Mouse (Mus musculus) intestine, embryonic 15.5 days (tissue): ENCODE measurements around the gene Simc1. TPM values are rescaled to one million over a fixed set of nuclear protein-coding genes. Genes with fewer than 3 reads are reported as not detected.
A peak's percentile ranks its signal among the peaks of the same experiment; 100 is the strongest.

ENCODE experiments used
- ATAC-seq: fragments of 200-750 bp; cut with Nextera tagmentation; 2 replicates; pipeline ENCODE4 v1.8.0; 2017; ENCODE audit warnings: moderate TSS enrichment, moderate library complexity
- H3K27ac ChIP-seq: fragments of 300-500 bp; sonication (generic); 2 replicates; pipeline ENCODE4 v1.5.1; 2015; ENCODE audit warnings: mild to moderate bottlenecking, inconsistent platforms
- H3K27me3 ChIP-seq: fragments of 300-500 bp; sonication (generic); replicated peaks from 2 replicates; pipeline ENCODE4 v1.6.1; 2015; ENCODE audit warnings: inconsistent platforms
- H3K36me3 ChIP-seq: fragments of 300-500 bp; sonication (generic); 2 replicates; pipeline ENCODE4 v1.6.1; 2015; ENCODE audit warnings: inconsistent platforms
- H3K4me1 ChIP-seq: fragments of 300-500 bp; sonication (generic); replicated peaks from 2 replicates; pipeline ENCODE4 v1.6.1; 2015; ENCODE audit warnings: inconsistent platforms
- H3K4me2 ChIP-seq: fragments of 300-500 bp; sonication (generic); replicated peaks from 2 replicates; pipeline ENCODE4 v1.6.1; 2015; ENCODE audit warnings: mild to moderate bottlenecking, inconsistent platforms
- H3K4me3 ChIP-seq: fragments of 300-500 bp; sonication (generic); replicated peaks from 2 replicates; pipeline ENCODE4 v1.5.1; 2015; ENCODE audit warnings: inconsistent platforms
- H3K9ac ChIP-seq: fragments of 300-500 bp; sonication (generic); 2 replicates; pipeline ENCODE4 v1.6.1; 2015; ENCODE audit warnings: inconsistent platforms
- H3K9me3 ChIP-seq: fragments of 300-500 bp; sonication (generic); 2 replicates; pipeline ENCODE4 v1.6.1; 2016; ENCODE audit warnings: inconsistent platforms
- WGBS: fragments of 180-500 bp; shearing (Covaris S2); methylation state at CpG from one replicate; pipeline ENCODE4 v1.1.7; 2015; 5-methylcytosine and 5-hydroxymethylcytosine counted together
- polyA plus RNA-seq: library from polyadenylated mRNA; unstranded; fragments of >200 nt; fragmentation: Nextera tagmentation; extraction: Ambion mirVana; gene quantifications from 2 replicates; pipeline ENCODE4 v1.2.1, GENCODE M21; 2015

The Simc1 gene
- polyA plus RNA-seq = 6.3 and 6.9 TPM in 2 replicates

GRCm38 (mm10) chr13:54503604-54504521 lies at the start of gene Simc1:
Gene Simc1 (plus strand): TSS chr13:54503779.
- Histone ChIP-seq H3K9me3 (no peaks in the 10 kb centered on the region), H3K9ac (peak within 1 kb of the TSS; percentile 73), H3K27ac (peak within 1 kb of the TSS; percentile 57), H3K4me2 (peak within 1 kb of the TSS; percentile 98), H3K4me1 (peaks cover 10% of the 10 kb centered on the region; the same call in 1 of the 2 replicates), H3K27me3 (no peaks in the 10 kb centered on the region), H3K36me3 (no peaks in the 10 kb centered on the region), H3K4me3 (peak within 1 kb of the TSS; percentile 81)
- WGBS = under 1% methylated on average over 105 of the region's 105 CpGs
- peak; percentile 97 for ATAC-seq

GRCm38 (mm10) chr13:54457062-54457461 lies 46.5 kb upstream of the Simc1 start:
- H3K4me3 ChIP-seq = no peak overlapping the region
- H3K27ac ChIP-seq = no peak overlapping the region

GRCm38 (mm10) chr13:54459282-54459681 lies 44.3 kb upstream of the Simc1 start:
- H3K27ac ChIP-seq = no peak overlapping the region
- 0 out of 2 replicates have a peak, but pooled peaks have one; percentile 41 for ATAC-seq

More at GRCm38 (mm10) chr13:54457062-54457461, 46.5 kb upstream of the Simc1 start:
- no peak for ATAC-seq
- Histone ChIP-seq H3K27me3 (no peaks in the 10 kb centered on the region), H3K9me3 (no peaks in the 10 kb centered on the region), H3K36me3 (peaks cover 37% of the 10 kb centered on the region), H3K9ac (no peak overlapping the region), H3K4me2 (no peak overlapping the region), H3K4me1 (no peaks in the 10 kb centered on the region; the same call in 1 of the 2 replicates)
- WGBS = 73% methylated on average over 2 of the region's 2 CpGs

GRCm38 (mm10) chr13:54468098-54469011 lies 35.2 kb upstream of the Simc1 start, which contains the start of gene Thoc3:
Gene Thoc3 (minus strand): TSS chr13:54468849.
- no peaks in the 10 kb centered on the region for H3K27me3 ChIP-seq
- peaks cover 8% of the 10 kb centered on the region for H3K4me1 ChIP-seq
- ATAC-seq = peak; percentile 99
- H3K36me3 ChIP-seq = peaks cover 40% of the 10 kb centered on the region
- peak within 1 kb of the TSS; percentile 94 for H3K4me3 ChIP-seq
- peak within 1 kb of the TSS; percentile 92 for H3K9ac ChIP-seq
- peak within 1 kb of the TSS; percentile 69 for H3K4me2 ChIP-seq
- under 1% methylated on average over 67 of the region's 67 CpGs for WGBS
- H3K9me3 ChIP-seq = no peaks in the 10 kb centered on the region
- H3K27ac ChIP-seq = peak within 1 kb of the TSS; percentile 40

More at GRCm38 (mm10) chr13:54459282-54459681, 44.3 kb upstream of the Simc1 start:
- no peak overlapping the region for H3K9ac ChIP-seq
- no peak overlapping the region for H3K4me2 ChIP-seq
- no peaks in the 10 kb centered on the region for H3K9me3 ChIP-seq
- peaks cover 49% of the 10 kb centered on the region for H3K36me3 ChIP-seq
- no peaks in the 10 kb centered on the region for H3K27me3 ChIP-seq
- no peaks in the 10 kb centered on the region; the same call in 1 of the 2 replicates for H3K4me1 ChIP-seq
- 55% methylated on average over 4 of the region's 4 CpGs for WGBS
- no peak overlapping the region for H3K4me3 ChIP-seq

- H3K4me1 ChIP-seq = peaks cover 8% of the 10 kb centered on the region
- no peaks in the 10 kb centered on the region for H3K9me3 ChIP-seq
- ATAC-seq = peak; percentile 80
- H3K4me3 ChIP-seq = peak overlapping the region; percentile 94
- H3K27me3 ChIP-seq = no peaks in the 10 kb centered on the region
- peak overlapping the region; percentile 92; the same call in 1 of the 2 replicates for H3K9ac ChIP-seq
- H3K4me2 ChIP-seq = peak overlapping the region; percentile 69
- no peak overlapping the region for H3K27ac ChIP-seq
- peaks cover 34% of the 10 kb centered on the region for H3K36me3 ChIP-seq
- WGBS = 12% methylated on average over 4 of the region's 4 CpGs
These were observed 34.6 kb upstream of the Simc1 start for GRCm38 (mm10) chr13:54469012-54469354.

- H3K4me1 ChIP-seq = peaks cover 8% of the 10 kb centered on the region
These were observed 31.6 kb upstream of the Simc1 start for GRCm38 (mm10) chr13:54471967-54472366.

GRCm38 (mm10) chr13:54474996-54475395 lies 28.6 kb upstream of the Simc1 start:
- H3K4me1 ChIP-seq = no peaks in the 10 kb centered on the region
- no peaks in the 10 kb centered on the region for H3K36me3 ChIP-seq
- no peak overlapping the region for H3K4me3 ChIP-seq
- H3K27ac ChIP-seq = no peak overlapping the region
- 63% methylated on average over 2 of the region's 2 CpGs for WGBS
- H3K4me2 ChIP-seq = no peak overlapping the region
- H3K9ac ChIP-seq = no peak overlapping the region
- ATAC-seq = no peak
- no peaks in the 10 kb centered on the region for H3K9me3 ChIP-seq
- no peaks in the 10 kb centered on the region for H3K27me3 ChIP-seq

More at GRCm38 (mm10) chr13:54471967-54472366, 31.6 kb upstream of the Simc1 start:
- Histone ChIP-seq H3K9ac (no peak overlapping the region), H3K27ac (no peak overlapping the region), H3K4me2 (no peak overlapping the region), H3K27me3 (no peaks in the 10 kb centered on the region), H3K9me3 (no peaks in the 10 kb centered on the region), H3K36me3 (0 out of 2 replicates have a peak, but pooled peaks cover 4% of the 10 kb centered on the region), H3K4me3 (no peak overlapping the region)
- no peak for ATAC-seq
- 76% methylated on average over 4 of the region's 4 CpGs for WGBS

- Histone ChIP-seq H3K9ac (no peak overlapping the region), H3K36me3 (no peaks in the 10 kb centered on the region), H3K27ac (no peak overlapping the region), H3K9me3 (no peaks in the 10 kb centered on the region), H3K27me3 (no peaks in the 10 kb centered on the region), H3K4me2 (no peak overlapping the region), H3K4me3 (no peak overlapping the region), H3K4me1 (no peaks in the 10 kb centered on the region)
- no peak for ATAC-seq
- 71% methylated on average over 5 of the region's 5 CpGs for WGBS
These were observed 27.9 kb upstream of the Simc1 start for GRCm38 (mm10) chr13:54475702-54476101.

- Histone ChIP-seq H3K27ac (no peak overlapping the region), H3K36me3 (no peaks in the 10 kb centered on the region), H3K27me3 (no peaks in the 10 kb centered on the region), H3K4me3 (no peak overlapping the region), H3K9ac (no peak overlapping the region), H3K4me1 (no peaks in the 10 kb centered on the region), H3K4me2 (no peak overlapping the region), H3K9me3 (no peaks in the 10 kb centered on the region)
- no peak for ATAC-seq
- 59% methylated on average over 3 of the region's 3 CpGs for WGBS
These were observed 24.3 kb upstream of the Simc1 start for GRCm38 (mm10) chr13:54479286-54479685.

GRCm38 (mm10) chr13:54481498-54481897 lies 22.1 kb upstream of the Simc1 start:
- Histone ChIP-seq H3K4me3 (no peak overlapping the region), H3K4me2 (no peak overlapping the region), H3K36me3 (no peaks in the 10 kb centered on the region), H3K27me3 (no peaks in the 10 kb centered on the region), H3K9ac (no peak overlapping the region), H3K27ac (no peak overlapping the region), H3K4me1 (no peaks in the 10 kb centered on the region), H3K9me3 (no peaks in the 10 kb centered on the region)
- no peak for ATAC-seq
- WGBS = 83% methylated on average over 14 of the region's 14 CpGs

GRCm38 (mm10) chr13:54490411-54490810 lies 13.2 kb upstream of the Simc1 start:
- Histone ChIP-seq H3K27ac (no peak overlapping the region), H3K4me1 (no peaks in the 10 kb centered on the region), H3K9ac (no peak overlapping the region), H3K9me3 (no peaks in the 10 kb centered on the region), H3K4me2 (no peak overlapping the region), H3K4me3 (no peak overlapping the region), H3K36me3 (no peaks in the 10 kb centered on the region), H3K27me3 (no peaks in the 10 kb centered on the region)
- WGBS = 76% methylated on average over 5 of the region's 5 CpGs
- ATAC-seq = no peak

GRCm38 (mm10) chr13:54491381-54491780 lies 12.2 kb upstream of the Simc1 start:
- Histone ChIP-seq H3K27me3 (no peaks in the 10 kb centered on the region), H3K4me1 (no peaks in the 10 kb centered on the region), H3K9me3 (no peaks in the 10 kb centered on the region), H3K9ac (no peak overlapping the region), H3K4me3 (no peak overlapping the region), H3K36me3 (no peaks in the 10 kb centered on the region), H3K4me2 (no peak overlapping the region), H3K27ac (no peak overlapping the region)
- no peak for ATAC-seq
- 81% methylated on average over 6 of the region's 6 CpGs for WGBS
